In genomic region chr2:170421924-170422323, GRCm38 (mm10) we compare ENCODE assay signal across 20 mouse cellular contexts. TPM values are rescaled to one million over a fixed set of nuclear protein-coding genes. Genes with fewer than 3 reads are reported as not detected.
A peak's percentile ranks its signal among the peaks of the same experiment; 100 is the strongest.
DNase-seq lines count a peak whose midpoint lies in the region; ATAC-seq and TF ChIP-seq lines count a peak whose summit lies in the region.
"Had no signal": no experiment of that assay in that cellular context is flagged by ENCODE, and none has a peak within 500 bp of the region (broad histone marks: within the 10 kb centered on the region; RNA-seq: fewer than 3 reads in every experiment).

No protein-coding gene starts in this region.

- no peaks in the 10 kb centered on the region for H3K27me3 ChIP-seq in forebrain, postnatal 0 days (ENCODE audit: insufficient read depth, low read length)
- H3K27me3 ChIP-seq in forebrain, embryonic 15.5 days, result no peaks in the 10 kb centered on the region
- H3K27me3 ChIP-seq: hindbrain, embryonic 15.5 days; limb, embryonic 15.5 days had no signal

- no peak for ATAC-seq in forebrain, postnatal 0 days
- no peak for ATAC-seq in forebrain, embryonic 15.5 days (replicated peaks)
- ATAC-seq in erythroid progenitor cell, adult 5-6 weeks (replicated peaks; ENCODE audit: low FRiP score, poor library complexity, severe bottlenecking), result no peak

- DNase-seq in forebrain, postnatal 0 days, result no peak
- no peak for DNase-seq in left cerebral cortex, adult 2 months (ENCODE audit: extremely low spot score in 1 of 2, low spot score in 2 of 2)
- DNase-seq in left cerebral cortex, postnatal 36 days (ENCODE audit: low spot score in 2 of 2), result no peak
- peak; percentile 59 for DNase-seq in ES-CJ7 (ENCODE audit: low read depth, low spot score)
- DNase-seq in retina, postnatal 1 day, result peak; percentile 54
- DNase-seq in Muller cell, postnatal 12 days (ENCODE audit: inconsistent ontology term), result no peak
- DNase-seq: adrenal gland, postnatal 25 days; cerebellum, adult 9-10 months; kidney, adult 9 months; lung, postnatal 10 days; right cerebral cortex, adult 18-20 months; thymus, postnatal 14 days had no signal

- 50% methylated on average over 4 of the region's 4 CpGs for WGBS in forebrain, postnatal 0 days
- WGBS in forebrain, embryonic 15.5 days, result 55% methylated on average over 4 of the region's 4 CpGs

- peak; percentile 26; the same call in 1 of the 2 replicates for TF ChIP-seq CTCF in forebrain, postnatal 0 days (IDR thresholded peaks at IDR 0.05; ENCODE audit: low read depth)
- peak; percentile 30 for TF ChIP-seq CTCF in left cerebral cortex, adult 2 months (IDR thresholded peaks at IDR 0.05)

- no peak overlapping the region for H3K4me3 ChIP-seq in forebrain, postnatal 0 days (ENCODE audit: low read depth, low read length)
- H3K4me3 ChIP-seq in forebrain, embryonic 15.5 days, result no peak overlapping the region
- H3K4me3 ChIP-seq in left cerebral cortex, adult 2 months, result no peak overlapping the region
- H3K4me3 ChIP-seq: heart, embryonic 13.5 days; hindbrain, embryonic 15.5 days; limb, embryonic 15.5 days; neural tube, embryonic 15.5 days had no signal

- no peak overlapping the region for H3K4me2 ChIP-seq in forebrain, postnatal 0 days (ENCODE audit: low read depth)
- H3K4me2 ChIP-seq in forebrain, embryonic 15.5 days (replicated peaks), result no peak overlapping the region
- H3K4me2 ChIP-seq: heart, embryonic 13.5 days; hindbrain, embryonic 15.5 days; limb, embryonic 15.5 days; neural tube, embryonic 15.5 days had no signal

- no peaks in the 10 kb centered on the region for H3K9me3 ChIP-seq in forebrain, postnatal 0 days (ENCODE audit: low read length)
- H3K9me3 ChIP-seq in forebrain, embryonic 15.5 days, result no peaks in the 10 kb centered on the region
- H3K9me3 ChIP-seq: heart, embryonic 13.5 days; hindbrain, embryonic 15.5 days; limb, embryonic 15.5 days; neural tube, embryonic 15.5 days had no signal

- intact Hi-C loops in left cerebral cortex, adult 2 months (cut with DNase I), result no loop called here
- intact Hi-C loops in left cerebral cortex, postnatal 36 days (cut with DNase I), result no loop called here

- H3K9ac ChIP-seq in forebrain, postnatal 0 days, result no peak overlapping the region
- H3K9ac ChIP-seq in forebrain, embryonic 15.5 days (replicated peaks), result no peak overlapping the region
- H3K9ac ChIP-seq: heart, embryonic 13.5 days; hindbrain, embryonic 15.5 days; limb, embryonic 15.5 days; neural tube, embryonic 15.5 days had no signal

- no peaks in the 10 kb centered on the region for H3K36me3 ChIP-seq in forebrain, postnatal 0 days (ENCODE audit: insufficient read depth)
- H3K36me3 ChIP-seq in forebrain, embryonic 15.5 days, result no peaks in the 10 kb centered on the region
- H3K36me3 ChIP-seq: G1E; heart, embryonic 13.5 days; hindbrain, embryonic 15.5 days; limb, embryonic 15.5 days; neural tube, embryonic 15.5 days had no signal

- H3K27ac ChIP-seq in forebrain, postnatal 0 days (ENCODE audit: low read depth, low read length), result no peak overlapping the region
- no peak overlapping the region for H3K27ac ChIP-seq in forebrain, embryonic 15.5 days (replicated peaks)
- H3K27ac ChIP-seq in left cerebral cortex, adult 2 months, result no peak overlapping the region
- H3K27ac ChIP-seq: heart, embryonic 13.5 days; hindbrain, embryonic 15.5 days; limb, embryonic 15.5 days; neural tube, embryonic 15.5 days had no signal

- H3K4me1 ChIP-seq in forebrain, postnatal 0 days (ENCODE audit: insufficient read depth), result no peaks in the 10 kb centered on the region
- no peaks in the 10 kb centered on the region for H3K4me1 ChIP-seq in forebrain, embryonic 15.5 days
- H3K4me1 ChIP-seq: heart, embryonic 13.5 days; hindbrain, embryonic 15.5 days; limb, embryonic 15.5 days had no signal

RNA-seq across cellular contexts. Expression of gene Bcas1, which starts 5.7 kb away (rescaled TPM):
- 3.5 and 5.2 TPM in 2 replicates for total RNA-seq in forebrain, postnatal 0 days (2014; rRNA removed)
- polyA plus RNA-seq in forebrain, postnatal 0 days (2015; fragmentation: Nextera tagmentation; extraction: Ambion mirVana), result 4.0 and 4.2 TPM in 2 replicates
- polyA plus RNA-seq in forebrain, embryonic 15.5 days (2015; fragmentation: Nextera tagmentation; extraction: Ambion mirVana), result 2.0 TPM in 2 replicates
- total RNA-seq in left cerebral cortex, adult 2 months (2021), result 10 to 100 TPM; 40.3 to 46.1 TPM
- 10 to 100 TPM; 55.7 to 69.9 TPM for total RNA-seq in left cerebral cortex, postnatal 36 days (2021)
- total RNA-seq in erythroid progenitor cell, adult 5-6 weeks (2015; ENCODE audit: low replicate concordance), result not detected in 2 replicates
- total RNA-seq in erythroid progenitor cell, adult 5-6 weeks (2017; ENCODE audit: low replicate concordance), result 1.7 TPM in 1 of 2 replicates, not detected in the other
- total RNA-seq: megakaryocyte-erythroid progenitor cell, adult 5-6 weeks had no signal
- polyA plus RNA-seq: G1E had no signal

Comparison
In these comparisons a context has a peak if more than half of its experiments do, and no peak if none do; other contexts are left out.
1. DNase-seq: peak in ES-CJ7 (single experiment) and retina, postnatal 1 day (single experiment); none in forebrain, postnatal 0 days (single experiment), left cerebral cortex, adult 2 months (0 of 2), left cerebral cortex, postnatal 36 days (0 of 2) and Muller cell, postnatal 12 days (single experiment).